Mouse (Mus musculus) layer of hippocampus, adult 9-11 months (tissue): Measurements from ENCODE around the gene Rnf31.

Source experiments
- DNase-seq: peaks from one replicate; pipeline ENCODE4 v3.0.0; 2022

Rnf31 gene

DNA sequence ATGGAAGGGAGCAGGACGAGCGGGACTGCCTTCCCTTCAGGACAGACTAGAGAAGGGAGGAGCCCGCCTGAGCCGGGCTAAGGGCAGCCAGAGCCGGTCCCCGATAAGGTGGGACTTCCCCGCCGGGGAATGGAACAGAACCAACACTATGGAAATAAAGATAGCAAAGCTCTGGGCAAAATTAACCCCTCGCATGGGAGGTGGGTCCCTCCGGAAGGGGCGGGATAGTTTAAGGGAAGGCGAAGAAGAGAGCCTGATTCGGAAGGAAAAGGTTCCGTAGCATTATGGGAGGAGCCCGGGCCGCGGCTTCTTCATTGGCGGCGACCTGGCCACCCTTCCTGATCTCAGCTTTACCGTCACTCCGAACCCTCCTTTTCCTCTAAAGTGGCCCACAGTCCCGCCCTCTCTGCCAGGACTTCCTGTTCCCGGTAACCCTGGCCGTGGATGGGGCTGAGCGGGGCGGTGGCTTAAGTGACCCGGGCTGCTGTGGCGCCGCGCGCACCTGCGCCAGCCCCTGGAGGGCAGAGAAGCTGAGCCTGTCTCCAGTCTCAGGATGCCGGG lies at the start of gene Rnf31:
Rnf31 (plus strand) TSS at position 378 of the 561 bp plus-strand sequence.
- DNase-seq, result peak; percentile 96

DNA sequence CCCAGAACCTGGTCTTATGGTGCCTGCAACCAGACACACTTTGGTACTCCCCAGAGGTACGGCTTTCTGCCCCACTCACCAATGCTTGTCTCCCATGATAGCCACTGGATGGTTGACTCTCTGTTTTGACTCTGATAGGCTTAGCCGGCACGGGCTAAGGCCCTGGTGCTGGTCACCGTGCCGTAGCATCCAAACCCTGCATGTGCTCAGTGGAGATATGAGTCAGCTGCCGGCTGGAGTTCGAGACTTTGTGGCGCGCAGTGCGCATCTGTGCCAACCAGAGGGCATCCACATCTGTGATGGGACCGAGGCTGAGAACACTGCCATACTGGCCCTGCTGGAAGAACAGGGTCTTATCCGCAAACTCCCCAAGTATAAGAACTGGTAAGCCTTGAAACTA lies 49.2 kb upstream of the Rnf31 start:
- DNase-seq, result no peak

DNA sequence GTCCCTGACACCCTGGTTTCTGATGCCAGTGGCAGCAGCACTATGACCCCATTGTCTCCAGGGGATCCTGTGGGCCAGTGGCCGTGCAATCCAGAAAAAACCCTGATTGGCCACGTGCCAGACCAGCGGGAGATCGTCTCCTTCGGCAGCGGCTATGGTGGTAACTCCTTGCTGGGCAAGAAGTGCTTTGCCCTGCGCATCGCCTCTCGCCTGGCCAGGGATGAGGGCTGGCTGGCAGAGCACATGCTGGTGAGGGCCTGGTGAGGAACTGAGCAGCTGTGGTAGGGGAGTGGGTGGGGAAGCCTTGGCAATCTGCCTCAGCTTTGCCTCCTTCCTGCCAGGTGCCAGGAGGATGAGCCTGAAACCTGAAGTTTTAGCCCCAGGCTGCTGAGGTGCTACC lies 47.2 kb upstream of the Rnf31 start:
- DNase-seq, result no peak

DNA sequence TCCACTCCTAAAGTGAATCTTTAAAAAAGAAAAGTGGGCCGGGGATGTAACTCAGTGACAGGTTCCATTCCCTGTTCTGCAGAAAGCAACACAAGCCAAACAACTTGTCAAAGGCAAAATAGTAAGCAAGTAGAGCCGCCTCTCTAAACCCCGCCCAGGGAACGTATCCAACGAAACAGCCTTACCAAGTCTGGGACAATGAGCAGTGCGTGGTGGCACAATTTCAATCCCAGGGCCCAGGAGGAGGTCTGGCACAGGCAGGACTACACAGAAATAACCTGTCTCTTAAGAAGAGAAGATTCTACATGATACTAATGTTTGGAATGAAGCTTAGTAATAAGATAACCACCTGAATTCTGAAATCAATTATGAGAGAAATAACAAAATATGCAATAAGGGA lies 41.3 kb upstream of the Rnf31 start:
- DNase-seq, result no peak

DNA sequence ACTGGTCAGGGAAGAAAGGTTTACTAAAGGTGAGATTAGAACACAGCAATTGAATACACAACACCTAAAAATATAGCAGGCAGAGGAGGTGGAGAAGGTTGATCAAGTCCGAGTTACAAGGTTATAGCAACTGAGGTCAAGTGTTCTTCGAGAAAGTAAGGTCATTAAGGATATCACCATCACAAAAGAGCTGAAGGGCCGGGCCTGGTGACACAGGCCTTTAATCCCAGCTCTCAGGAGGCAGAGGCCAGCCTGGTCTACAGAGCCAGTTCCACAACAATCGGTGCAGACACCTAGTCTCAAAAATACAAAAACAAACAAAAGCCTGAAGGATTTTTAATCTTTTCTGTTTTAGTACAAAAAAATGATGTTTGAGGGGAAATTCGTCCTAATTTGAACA lies 40.2 kb upstream of the Rnf31 start:
- DNase-seq, result no peak

DNA sequence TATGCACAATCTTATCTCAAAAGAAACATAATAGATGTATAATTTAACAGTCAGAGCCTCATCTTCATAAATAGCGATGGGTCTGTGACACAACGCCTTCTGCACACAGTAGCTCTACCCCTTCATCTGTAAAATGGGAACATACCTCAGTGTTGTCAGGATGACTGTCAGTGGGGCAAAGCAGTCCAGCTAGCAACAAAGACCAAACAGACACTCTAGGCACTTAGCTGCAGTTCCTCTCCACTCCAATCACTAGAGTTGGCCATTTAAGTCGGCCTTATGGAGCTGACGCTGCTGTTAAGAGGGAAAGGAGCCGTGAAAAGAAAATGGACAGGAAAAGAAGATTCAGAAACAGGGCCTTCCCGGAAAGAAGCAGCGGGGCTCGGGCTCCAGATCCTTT lies 39.7 kb upstream of the Rnf31 start:
- no peak for DNase-seq

DNA sequence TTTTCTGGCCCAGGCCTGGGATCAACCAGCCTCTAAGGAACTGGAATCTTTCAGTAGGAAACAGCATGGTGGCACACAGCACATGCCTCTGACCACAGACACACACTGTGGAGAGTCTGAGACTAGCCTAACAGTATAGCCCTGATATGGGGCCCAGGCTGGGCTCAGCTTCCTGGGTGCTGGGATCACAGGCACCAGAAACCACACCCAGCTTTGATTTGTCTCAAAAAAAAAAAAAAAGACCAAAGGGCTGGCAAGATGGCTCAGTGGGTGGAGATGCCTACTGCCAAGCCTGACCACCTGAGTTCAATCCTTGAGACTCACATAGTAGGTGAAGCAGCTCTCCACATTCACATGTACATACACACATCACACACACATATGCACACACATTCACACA lies 36.9 kb upstream of the Rnf31 start:
- no peak for DNase-seq

DNA sequence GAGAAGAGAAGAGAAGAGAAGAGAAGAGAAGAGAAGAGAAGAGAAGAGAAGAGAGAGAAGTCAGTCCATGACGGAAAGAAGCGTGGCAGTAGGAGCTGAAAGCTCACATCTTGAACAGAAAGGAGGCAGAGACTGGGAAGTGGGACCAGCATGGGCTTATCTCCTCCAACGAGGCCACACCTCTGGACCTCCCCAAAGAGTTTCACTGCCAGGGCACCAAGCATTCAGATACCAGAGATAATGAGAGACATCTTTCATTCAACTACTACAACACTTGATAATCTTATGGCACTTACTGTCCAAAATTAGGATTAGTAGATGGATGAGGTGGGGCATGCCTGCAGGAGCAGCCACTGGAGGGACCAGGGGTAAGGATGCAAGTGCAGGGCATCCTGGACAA lies 35.7 kb upstream of the Rnf31 start:
- no peak for DNase-seq

DNA sequence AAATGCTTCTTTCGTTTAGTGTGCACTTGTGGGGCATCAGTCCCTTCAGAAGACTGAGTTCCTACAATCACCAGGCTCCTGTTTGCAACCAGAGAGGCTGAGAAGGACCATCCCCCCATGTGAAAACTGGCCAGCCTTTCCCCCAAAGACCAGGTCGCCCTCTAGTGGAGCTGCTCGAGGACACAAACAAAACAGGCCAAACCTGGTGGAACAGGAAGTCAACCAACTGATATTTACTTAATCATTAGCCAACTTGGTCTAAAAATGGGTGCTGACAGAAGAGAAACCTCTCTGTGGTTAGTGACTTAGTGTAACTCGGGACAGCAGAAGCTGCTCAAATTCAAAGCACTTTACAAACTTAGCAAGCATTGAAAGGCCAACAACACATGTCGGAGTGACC lies 34.5 kb upstream of the Rnf31 start:
- peak; percentile 76 for DNase-seq

DNA sequence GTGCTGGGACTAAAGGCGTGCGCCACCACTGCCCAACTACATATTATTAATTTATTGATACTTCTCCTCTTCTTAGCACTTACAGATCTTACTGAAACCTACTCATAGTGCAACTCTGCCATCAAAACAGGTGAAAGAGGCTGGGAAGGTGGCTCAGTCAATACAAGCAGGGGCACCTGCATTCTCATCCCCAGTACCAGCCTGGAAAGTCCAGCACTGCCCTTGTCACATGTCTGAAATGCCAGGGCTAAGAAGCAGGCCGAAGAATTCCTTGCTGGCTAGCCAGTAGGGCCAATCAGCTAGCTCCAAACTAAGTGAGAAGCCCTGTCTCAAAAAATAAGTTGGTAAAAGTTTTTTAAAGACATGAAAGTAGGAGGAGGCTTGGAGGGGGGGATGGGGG lies 33.9 kb upstream of the Rnf31 start:
- DNase-seq, result no peak

DNA sequence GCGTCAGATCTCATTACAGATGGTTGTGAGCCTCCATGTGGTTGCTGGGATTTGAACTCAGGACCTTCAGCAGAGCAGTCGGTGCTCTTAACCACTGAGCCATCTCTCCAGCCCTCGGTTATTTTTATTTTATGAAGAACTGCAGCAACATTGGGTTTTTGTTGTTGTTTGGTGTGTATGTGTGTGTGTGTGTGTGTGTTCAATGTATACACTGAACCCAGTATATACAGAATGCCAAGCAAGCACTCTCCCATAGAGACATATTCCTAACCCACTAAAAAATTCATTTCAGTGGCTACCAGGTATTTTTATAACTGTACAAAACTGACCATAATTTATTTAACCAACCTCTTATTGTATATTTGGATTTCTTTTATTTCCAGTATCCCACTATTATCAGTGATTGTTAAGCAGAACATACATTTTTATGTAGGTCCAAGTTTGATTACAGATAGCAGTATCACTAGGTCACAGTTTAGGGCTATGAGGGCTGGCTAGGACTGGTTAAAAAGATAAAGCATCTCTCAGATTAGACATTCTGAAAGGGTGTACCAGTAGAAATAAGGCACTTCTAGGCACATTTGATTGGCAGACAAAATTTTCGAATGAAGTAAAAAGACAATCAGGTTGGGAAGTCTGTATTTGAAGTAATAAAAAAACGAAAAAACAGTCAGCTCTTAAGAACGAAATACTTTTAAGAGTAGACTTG lies 32.6 kb upstream of the Rnf31 start:
- no peak for DNase-seq

DNA sequence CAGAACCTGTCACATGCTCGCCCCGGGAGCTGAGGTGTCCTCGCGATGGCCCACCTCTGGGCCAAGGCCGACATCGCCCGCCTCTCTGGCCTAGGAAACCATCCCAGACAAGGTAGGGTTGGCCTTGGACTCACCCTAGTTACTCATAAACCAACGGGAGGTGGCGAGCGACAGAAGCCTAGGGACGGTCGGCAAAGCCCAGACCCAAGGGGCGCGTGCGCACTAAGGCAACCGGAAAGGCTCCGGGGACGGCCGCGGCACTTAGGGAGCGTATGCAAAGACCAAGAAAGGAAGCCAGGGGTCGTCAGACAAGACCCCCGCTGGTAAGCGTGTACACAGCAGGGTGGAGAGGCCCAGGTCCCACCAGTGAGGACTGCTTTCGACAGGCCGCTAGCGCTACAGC lies 31.7 kb upstream of the Rnf31 start, which contains the start of gene Dcaf11:
Dcaf11 (plus strand) TSS at position 208 of the 403 bp plus-strand sequence.
- DNase-seq, result peak; percentile 89

DNA sequence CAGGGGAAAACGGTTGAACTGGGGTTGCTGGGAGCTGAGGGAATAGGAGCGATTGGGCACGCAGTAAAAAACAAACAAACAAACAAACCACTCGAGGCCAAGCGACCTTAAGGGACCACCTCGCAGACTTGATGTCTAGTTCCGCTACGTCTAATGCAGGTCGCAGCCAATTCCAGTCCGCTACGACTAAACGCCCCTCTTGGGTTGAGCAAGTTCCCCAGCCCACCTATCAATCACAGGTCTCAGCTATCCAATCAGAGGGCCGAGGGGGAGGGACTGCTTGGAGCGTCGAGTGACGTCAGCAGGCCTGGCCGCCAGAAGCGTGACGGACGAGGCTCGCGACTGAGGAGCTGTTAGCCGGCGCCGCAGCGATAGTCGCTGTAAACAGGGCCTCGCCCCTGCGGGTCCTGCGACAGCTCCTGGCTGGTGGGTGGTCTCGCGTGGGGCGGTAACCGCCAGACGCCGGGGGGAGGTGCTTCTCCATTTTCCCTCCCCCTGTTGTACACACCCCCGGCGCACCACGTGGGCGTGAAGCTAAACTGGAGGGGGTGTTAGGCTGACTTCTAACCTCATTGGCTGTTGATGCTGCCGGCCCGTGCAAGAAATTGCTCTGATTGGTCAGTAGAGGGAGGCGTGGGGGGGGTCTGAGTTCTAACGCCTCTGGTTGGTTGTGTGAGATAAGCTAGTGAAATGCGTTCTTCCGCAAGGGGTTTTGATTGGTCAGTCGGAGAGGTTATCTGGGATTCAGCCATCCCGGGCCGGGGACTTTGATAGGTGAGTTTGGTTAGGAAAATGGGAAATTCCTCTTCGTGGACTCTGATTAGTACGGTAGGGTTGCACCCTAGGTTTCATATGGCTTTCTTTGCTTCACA lies 31.1 kb upstream of the Rnf31 start, which contains the start of gene A730061H03Rik:
A730061H03Rik (minus strand) TSS at position 205 of the 872 bp plus-strand sequence.
- peak; percentile 100 for DNase-seq

DNA sequence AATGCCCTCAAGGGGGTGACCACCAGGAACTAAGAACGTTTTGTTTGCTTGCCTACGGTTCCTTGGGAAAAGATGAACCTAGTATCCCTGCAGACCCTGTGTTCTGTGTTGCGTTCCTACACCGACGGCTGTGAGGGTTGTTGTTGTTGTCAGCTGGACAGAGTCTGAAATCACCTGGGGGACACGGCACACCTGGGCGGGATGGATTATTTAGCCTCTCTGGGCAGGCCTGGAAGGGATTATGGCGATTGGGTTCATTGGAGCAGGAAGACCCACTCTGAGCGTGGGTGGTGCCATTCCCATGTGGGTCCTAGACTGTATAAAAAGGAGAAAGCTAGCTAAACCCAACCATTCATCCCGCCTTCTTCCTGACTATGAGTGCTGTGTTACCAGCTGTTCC lies 29.6 kb upstream of the Rnf31 start:
- no peak for DNase-seq

DNA sequence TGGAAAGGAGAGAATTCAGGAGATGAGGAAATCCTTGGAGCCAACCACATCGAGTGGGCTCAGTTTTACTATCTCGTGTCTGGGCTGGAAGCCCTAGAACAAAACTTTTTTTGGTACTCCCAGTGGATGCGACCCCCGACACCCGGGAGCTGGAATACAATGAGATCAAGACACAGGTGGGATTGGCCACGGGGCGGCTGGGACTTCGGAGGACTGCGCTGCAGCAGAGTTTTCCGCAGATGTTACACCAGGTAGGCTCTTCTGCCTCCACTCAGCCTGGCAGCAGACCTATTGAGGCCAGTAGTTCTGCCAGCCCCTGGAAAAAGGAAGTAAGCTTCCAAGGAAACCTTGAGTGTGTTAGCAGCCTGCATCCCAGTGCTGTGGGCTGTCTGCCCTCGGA lies 28.3 kb upstream of the Rnf31 start:
- DNase-seq, result no peak

DNA sequence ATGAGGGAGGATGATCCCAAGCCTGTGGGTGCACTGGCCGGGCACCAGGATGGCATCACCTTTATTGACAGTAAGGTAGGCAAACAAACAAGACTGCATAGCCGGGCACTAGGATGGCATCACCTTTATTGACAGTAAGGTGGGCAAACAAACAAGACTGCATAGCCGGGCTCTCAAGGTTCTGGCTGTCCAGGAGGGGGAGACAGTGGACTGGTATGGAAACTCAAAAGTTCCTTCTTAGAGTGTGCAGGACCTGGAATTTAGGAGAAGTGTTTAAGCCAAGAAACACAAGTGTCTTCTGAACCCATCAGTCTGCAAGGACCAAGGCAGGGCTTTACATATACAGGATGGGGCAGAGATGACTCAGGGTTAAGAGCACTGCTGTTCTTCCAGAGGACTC lies 25.8 kb upstream of the Rnf31 start:
- DNase-seq, result no peak

DNA sequence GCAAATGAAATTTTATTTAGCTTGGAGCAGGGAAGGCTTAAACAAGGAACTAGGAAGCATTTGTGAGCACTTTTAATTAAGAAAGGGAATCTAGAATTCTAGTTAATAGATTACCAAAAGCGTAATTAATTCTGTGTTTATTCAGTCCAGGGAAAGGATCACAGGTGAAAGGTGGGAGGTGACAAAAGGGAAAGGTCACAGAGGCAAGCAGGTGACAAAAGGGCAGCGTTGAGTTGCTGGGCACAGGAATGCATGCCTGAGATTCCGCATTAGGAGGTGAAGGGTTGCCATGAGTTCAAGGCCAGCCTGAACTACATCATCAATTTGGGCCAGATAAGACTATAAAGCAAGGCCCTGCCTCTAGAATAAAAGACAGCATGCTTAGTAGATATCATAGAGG lies 24.0 kb upstream of the Rnf31 start:
- no peak for DNase-seq

DNA sequence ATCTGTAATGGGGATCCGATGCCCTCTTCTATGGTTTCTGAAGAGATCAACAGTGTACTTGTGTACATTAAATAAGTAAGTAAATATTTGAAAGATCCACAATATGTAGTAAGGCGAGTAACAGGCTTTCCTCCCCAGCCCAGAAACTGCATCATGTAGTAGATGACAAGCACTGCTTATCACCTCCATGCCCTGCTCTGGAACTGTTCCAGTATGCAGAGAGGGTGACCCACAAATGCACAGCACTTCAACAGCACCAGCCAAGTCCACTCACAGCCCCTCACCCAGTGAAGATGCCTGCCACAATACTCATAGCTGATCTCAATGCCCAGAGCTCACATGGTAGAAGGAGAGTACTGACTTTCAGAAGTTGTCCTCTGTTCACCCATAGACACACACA lies 20.9 kb upstream of the Rnf31 start:
- DNase-seq, result no peak

DNA sequence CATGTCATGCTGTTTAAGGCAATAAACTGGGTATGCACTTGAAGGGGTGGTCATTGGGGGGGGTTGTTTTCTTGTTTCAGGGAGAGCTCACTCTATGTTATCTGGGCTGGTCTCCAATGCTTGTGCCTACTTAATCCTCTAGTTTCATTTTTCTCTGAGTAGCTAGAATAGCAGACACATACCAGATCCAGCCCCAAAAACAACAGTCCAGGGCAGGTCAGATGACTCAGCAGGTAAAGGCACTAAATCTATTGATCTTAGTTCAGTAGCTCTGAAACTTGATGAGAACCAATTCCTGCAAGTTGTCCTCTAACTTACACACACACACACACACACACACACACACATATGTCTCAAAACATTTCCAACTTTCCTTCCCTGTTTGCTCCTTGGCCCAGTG lies 19.7 kb upstream of the Rnf31 start:
- no peak for DNase-seq

DNA sequence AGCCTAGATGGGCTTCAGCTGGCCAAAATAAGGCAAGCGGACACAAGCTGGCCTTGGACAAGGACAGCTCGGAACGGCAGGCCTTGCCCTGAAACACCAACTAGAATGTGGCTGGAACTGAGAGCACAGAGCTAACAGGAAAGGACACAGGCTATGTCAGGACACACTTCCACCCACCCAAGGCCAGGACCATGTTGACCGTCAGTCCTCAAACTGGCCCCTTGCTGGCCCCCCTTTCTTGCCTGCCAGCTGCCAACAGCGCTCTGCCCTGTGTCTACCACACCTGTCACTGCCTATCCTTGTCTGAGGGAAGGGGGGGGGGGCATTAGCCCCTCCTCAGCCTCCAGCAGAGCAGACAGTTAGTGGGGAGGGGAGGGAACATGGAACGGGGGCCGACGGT lies 16.2 kb upstream of the Rnf31 start, which contains the start of gene Fitm1:
Fitm1 (plus strand) TSS at position 316 of the 400 bp plus-strand sequence.
- DNase-seq, result no peak

DNA sequence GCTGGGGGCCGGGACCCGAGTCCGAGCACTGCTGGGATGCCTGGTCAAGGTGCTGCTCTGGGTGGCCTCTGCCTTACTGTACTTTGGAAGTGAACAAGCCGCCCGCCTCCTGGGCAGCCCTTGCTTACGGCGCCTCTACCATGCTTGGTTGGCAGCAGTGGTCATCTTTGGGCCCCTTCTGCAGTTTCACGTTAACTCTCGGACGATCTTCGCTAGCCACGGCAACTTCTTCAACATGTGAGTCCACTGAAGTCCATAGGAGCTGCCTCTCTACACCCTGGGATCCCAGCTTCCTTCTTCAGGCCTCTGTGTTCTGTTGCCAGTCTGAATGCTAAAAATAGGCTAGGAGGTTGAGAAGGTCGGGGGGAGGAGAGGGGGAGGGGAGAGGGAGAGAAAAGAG lies 15.8 kb upstream of the Rnf31 start:
- no peak for DNase-seq

DNA sequence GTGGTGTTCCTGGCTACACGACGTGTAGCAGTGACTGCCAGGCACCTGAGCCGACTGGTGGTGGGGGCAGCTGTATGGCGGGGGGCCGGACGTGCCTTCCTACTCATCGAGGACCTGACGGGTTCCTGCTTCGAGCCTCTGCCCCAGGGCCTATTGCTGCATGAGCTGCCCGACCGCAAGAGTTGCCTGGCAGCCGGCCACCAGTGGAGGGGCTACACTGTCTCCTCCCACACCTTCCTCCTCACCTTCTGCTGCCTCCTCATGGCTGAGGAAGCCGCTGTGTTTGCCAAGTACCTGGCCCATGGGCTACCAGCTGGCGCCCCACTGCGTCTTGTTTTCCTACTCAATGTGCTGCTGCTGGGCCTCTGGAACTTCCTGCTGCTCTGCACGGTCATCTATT lies 15.1 kb upstream of the Rnf31 start:
- DNase-seq, result peak; percentile 68

DNA sequence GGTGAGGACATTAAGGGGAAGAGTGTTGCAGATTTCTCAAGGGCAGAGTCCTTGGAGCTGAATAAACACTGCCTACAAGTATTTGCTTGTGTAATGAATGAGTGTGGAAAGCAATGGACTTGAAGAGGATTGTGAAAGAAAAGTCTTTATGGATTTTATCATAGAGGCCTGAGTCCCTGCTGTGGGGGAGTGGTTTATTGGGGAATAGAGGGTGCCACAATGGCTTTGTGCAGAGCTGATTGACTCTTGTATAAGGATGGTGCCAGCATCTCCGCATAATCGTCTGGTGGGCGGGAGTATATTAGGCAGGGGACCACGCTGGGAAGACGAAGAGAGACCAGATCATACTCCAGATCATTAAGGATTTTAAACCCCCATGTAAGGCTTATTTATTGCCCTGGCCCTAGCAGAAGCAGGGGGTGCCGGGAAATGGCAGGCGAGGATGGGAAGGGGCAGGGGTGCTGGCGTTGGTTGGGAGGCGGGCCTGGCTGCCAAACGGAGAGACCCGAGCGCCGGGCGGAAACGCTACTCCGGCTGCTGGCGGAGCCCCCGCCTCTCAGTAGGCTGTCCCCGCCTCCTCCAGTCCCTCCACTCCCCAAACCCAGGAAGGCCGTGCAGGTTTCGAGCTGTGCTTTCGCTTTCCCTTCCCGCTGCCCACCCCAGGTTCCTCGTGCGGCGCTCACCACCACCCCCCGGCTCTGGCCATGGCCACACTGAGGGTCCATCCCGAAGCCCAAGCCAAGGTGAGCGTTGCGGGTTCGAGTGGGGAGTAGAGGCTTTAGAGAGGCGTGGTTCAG lies 13.4 kb upstream of the Rnf31 start, which contains the start of gene Psme1:
Psme1 (plus strand) TSS at position 253 of the 797 bp plus-strand sequence.
- peak; percentile 84 for DNase-seq
